Mouse (Mus musculus) megakaryocyte, embryonic 14.5 days (primary cell): ENCODE results near the gene Mcu.

Experiments used
- FLI1 ChIP-seq: IDR thresholded peaks from 2 replicates; pipeline ENCODE4 v1.6.1; 2012; ENCODE audit warnings: low read length, inconsistent platforms, mixed read lengths
- GATA1 ChIP-seq: IDR thresholded peaks from 3 replicates; pipeline ENCODE4 v1.6.1; 2012; ENCODE audit warnings: mixed read lengths, low read length, inconsistent platforms, borderline replicate concordance

- TF ChIP-seq GATA1 (no peak), FLI1 (no peak)
Observed at GRCm38 (mm10) chr10:59501761-59502160, 114.7 kb downstream of the Mcu start.
